Mouse (Mus musculus) MN1 (cell line): ENCODE results near the gene Palm.

Experiments used
- DNase-seq: peaks from one replicate; pipeline ENCODE4 v3.0.0-alpha.2; 2016; ENCODE audit warnings: low spot score

Gene Palm

GRCm38 (mm10) chr10:79772320-79772719 lies 21.1 kb upstream of the Palm start:
- DNase-seq = no peak

- no peak for DNase-seq
Observed at GRCm38 (mm10) chr10:79773208-79773607, 20.2 kb upstream of the Palm start.

- no peak for DNase-seq
Observed at GRCm38 (mm10) chr10:79774486-79775279, 18.7 kb upstream of the Palm start.

DNA sequence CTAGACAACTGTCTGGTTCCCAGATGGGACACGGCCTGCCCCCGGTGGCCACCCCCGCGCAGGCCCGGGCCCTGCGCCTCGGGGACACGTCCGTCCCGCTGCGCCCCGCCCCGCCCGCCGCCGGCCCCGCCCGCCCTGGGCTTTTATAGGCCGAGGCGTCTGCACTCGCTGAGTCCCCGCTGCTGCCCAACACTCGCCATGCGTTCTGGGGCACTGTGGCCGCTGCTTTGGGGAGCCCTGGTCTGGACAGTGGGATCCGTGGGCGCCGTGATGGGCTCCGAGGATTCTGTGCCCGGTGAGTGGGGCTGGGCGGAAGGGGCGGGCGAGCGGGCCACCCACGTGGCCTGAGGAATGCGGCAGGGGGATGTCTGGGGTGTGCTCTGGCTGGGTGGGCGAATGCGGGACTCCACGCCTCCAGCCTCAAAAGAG lies 16.3 kb upstream of the Palm start, which contains the start of gene Fstl3:
Gene Fstl3 (plus strand): TSS at position 170 of the 429 bp plus-strand sequence.
- no peak for DNase-seq

- DNase-seq = peak; percentile 93
Observed at GRCm38 (mm10) chr10:79778006-79778405, 15.4 kb upstream of the Palm start.

DNA sequence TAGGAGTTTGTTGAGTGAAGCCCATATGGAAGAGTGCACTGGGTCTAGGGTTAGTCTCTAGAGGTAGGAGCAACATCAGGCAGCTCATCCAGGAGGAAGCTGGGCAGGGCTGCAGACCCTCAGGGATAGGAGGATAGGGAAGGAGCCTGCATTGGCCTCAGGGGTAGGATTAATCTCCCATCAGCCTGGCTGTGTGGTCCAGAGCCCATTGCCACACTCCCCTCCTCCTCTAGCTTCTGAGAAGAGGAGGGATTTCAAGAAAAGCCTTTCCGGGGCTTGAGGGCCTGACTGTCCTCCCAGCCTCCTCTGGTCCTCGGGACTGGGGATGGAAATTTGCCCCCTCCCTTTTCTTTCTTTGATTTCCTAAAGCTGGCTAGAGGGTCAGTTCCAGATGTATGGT lies 14.2 kb upstream of the Palm start:
- no peak for DNase-seq

DNA sequence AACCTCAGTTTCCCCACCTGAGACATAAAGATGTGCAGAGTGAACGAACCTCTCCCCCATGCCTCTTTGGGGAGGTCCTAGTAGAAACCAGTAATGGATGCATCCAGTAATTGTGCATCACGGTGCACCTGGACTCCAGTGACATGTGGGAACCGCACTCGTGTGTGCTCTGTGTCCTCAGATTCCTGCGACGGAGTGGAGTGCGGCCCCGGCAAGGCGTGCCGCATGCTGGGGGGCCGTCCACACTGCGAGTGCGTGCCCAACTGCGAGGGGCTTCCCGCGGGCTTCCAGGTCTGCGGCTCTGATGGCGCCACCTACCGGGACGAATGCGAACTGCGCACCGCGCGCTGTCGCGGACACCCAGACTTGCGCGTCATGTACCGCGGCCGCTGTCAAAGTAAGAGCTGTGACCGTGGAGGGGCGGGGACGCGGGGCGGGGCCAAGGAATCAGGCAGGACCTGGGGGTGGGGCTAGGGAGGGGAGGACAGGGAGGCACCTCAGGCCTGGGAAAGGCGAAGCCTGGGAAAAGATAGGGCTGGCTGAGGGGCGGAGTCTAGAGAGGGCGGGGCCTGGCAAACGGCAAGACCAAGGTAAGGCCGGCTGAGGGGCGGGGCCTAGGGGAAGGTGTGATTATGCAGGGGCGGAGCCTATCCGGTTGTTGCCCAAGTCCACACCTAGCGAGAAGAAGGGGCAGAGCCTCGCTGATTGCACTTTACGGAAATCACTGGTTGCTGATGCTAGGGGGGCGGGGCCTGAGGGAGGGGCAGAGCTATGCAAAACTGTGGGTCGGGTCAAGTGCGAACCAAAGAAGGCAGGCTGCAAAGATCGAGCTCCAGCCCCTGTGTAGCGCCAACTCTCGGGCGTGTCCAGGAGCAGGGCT lies 13.3 kb upstream of the Palm start:
- DNase-seq = peak; percentile 69

- DNase-seq = no peak
Observed at GRCm38 (mm10) chr10:79780664-79781015, 12.7 kb upstream of the Palm start.

DNA sequence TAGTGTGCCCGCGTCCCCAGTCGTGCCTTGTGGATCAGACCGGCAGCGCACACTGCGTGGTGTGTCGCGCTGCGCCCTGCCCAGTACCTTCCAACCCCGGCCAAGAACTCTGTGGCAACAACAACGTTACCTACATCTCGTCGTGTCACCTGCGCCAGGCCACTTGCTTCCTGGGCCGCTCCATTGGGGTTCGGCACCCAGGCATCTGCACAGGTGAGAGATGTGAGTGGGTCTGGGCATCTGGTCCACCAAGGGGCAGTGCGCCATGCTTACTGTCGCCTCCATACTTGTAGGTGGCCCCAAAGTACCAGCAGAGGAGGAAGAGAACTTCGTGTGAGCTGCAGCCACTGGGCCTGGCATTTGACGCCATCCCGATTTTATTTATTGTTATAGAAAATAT lies 12.2 kb upstream of the Palm start:
- DNase-seq = no peak

GRCm38 (mm10) chr10:79781956-79782355 lies 11.4 kb upstream of the Palm start:
- no peak for DNase-seq

DNA sequence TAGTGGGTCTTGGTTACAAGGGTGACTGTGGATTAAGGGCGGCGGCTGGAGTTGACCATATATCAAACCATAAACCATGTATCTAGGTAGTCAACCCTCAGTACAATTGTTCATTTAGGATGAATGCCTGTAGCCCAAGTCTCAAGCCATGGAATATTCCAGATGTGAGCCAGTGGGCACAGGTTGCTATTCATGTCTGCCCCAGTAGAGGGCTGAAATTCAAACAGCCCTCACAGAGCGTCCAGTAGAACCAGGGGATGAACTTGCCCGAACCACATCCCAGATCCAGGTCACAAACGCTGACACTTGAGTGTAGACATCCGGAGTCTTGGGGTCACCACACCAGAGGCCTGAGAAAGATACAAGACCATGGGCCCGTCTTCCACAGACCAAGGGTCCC lies 10.3 kb upstream of the Palm start:
- no peak for DNase-seq

DNA sequence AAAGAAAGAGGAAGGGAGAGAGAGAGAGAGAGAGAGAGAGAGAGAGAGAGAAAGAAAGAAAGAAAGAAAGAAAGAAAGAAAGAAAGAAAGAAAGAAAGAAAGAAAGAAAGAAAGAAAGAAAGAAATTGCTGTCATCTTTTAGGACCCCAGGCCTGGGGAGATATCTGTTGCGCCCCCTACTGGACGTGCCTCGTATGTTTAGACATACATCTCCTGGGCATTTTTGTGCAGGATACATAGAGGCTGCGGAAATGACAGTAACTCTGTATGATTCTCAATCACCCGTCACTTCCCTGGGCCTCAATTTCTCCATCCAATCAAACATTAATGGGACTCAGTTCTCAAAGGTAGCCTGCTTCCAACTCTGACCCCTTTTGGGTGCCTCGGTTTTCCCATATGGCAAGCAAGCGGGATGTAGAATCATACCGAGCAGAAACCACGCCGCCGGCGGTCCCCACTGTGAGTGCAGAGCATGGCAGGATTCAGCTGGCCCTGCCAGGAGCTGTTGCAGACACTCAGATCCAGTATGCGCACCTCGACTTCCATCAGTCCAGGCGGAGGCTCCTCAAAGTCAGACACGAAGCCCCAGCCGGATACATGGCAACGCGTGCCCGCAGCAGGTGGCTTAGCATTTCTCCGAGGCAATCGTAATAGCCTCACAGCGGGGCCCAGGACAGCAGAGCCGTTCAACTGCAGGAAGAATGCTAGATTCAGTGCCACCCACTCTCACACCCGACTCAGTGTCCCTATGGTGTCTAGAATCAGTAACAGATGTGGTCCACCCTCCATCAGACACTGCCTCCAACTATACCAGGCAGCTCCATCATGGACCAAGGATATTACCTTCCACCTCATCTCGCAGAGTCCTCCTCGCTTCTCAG lies 9.2 kb upstream of the Palm start:
- peak; percentile 67 for DNase-seq

- DNase-seq = peak; percentile 84
Observed at GRCm38 (mm10) chr10:79788386-79789158, 4.8 kb upstream of the Palm start.

DNA sequence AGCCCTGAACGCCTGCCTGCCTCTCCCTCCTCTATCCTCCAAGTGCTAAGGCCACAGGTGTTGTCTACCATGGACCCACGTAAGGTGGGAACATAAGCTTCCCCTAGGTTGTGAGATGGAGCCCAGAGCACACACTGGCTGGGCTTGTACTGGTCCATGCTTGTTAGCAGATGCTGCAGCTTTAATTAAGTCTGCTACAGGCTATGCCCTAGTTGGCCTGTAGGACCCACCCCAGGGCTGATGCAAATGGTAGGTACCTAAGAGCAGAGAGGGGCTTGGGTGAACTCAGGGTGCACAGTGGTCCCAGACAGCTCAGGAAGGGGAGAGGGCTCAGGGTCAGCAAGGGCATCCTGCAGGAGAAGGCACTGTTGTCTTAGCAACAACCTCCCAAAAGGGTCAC lies 3.8 kb upstream of the Palm start:
- no peak for DNase-seq

DNA sequence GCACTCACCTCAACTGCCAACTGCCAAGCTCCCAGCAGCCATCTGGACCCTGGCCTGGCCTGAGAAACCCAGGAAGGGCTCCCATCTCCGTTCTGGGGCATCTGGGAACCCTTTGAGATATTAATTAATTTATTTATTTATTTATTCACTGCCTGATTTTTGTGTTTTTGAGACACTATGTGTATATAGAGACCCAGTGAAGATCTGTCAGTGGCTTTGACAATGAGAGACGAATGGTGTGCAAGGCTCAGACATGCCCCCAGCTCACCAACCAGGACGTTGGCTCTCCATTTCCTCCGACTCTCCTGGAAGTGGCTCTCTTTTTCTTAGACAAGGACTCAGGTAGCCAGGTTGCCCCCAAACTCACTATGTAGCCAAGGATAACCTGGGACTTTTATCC lies 2.5 kb upstream of the Palm start, which contains the start of gene Prss57:
Gene Prss57 (minus strand): TSS at position 101 of the 400 bp plus-strand sequence.
- DNase-seq = no peak

GRCm38 (mm10) chr10:79792339-79793040 lies 882 bp upstream of the Palm start:
- no peak for DNase-seq

- peak; percentile 62 for DNase-seq
Observed at GRCm38 (mm10) chr10:79793738-79794490, 542 bp downstream of the Palm start.

DNA sequence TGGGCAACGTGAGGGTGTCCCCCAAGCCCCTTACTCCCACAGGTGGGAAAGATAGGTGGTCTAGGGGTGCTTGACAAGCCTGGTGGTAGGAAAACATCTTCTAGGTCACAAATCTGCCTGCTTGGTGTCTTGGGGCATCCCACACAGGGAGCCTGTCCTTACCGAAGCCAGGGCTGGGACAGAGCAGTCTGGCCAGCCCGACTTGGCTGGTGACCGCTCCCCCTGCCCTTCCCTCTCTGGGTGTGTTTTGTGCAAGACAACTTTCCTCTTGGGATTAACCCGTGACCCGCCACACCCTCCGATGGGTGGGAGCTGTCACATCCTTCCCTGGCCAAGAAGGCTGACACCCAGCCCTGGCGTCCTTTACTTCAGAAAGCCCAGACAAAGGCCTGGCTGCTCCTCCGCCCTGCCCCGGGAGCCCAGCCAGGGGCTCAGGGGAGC lies 1.1 kb downstream of the Palm start:
- DNase-seq = peak; percentile 93

DNA sequence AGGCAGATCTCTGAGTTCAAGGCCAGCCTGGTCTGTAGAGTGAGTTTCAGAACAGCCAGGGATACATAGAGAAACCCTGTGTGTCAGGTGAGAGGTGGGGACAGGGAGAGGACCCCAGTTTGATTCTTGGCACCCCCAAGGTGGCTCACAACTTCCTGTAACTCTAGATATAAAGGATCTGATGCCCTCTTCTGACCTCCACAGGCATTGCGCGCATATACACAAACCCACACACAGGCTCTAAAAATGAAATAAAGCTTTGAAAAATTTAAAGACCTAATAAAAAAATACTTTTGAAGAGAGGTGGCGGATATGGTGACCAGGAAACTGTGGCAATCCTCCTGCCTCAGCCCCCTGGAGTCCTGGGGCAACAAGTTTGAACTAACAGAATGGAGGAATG lies 2.5 kb downstream of the Palm start:
- no peak for DNase-seq

GRCm38 (mm10) chr10:79797326-79797725 lies 4.0 kb downstream of the Palm start:
- DNase-seq = no peak
